Mouse (Mus musculus) lung, postnatal 25 days (tissue): ENCODE data around the gene Hdc.

Experiments used
- DNase-seq: peaks from one replicate; pipeline ENCODE4 v3.0.0; 2022; ENCODE audit warnings: low spot score

The Hdc gene

GRCm38 (mm10) chr2:126552357-126553290 is 66.5 kb downstream of the Hdc start, which contains the start of gene Slc27a2:
Slc27a2 (plus strand) TSS chr2:126552407.
- DNase-seq: no peak

DNA sequence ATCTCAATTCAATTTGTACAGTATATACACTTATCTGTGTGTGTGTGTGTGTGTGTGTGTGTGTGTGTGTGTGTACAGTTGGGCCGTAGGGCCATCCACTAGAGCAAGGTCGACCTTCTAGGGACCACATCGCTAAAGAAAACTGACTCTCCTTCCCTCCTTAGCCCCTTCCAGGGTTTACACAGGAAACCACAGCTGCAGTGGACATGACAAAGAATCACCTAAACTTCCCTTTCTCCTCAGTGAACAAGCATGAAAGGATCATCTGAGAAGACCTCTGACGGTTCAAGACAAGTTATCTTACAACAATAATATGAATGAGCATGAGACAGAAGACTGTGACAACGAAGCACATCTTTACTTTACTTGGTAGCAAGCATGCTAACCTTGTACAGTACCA is 67.2 kb downstream of the Hdc start:
- DNase-seq: no peak

GRCm38 (mm10) chr2:126551244-126551890 is 67.7 kb downstream of the Hdc start:
- no peak for DNase-seq

- DNase-seq: no peak
These were observed 69.4 kb downstream of the Hdc start for GRCm38 (mm10) chr2:126549681-126550080.

- no peak for DNase-seq
These were observed 72.7 kb downstream of the Hdc start for GRCm38 (mm10) chr2:126546392-126546791.

DNA sequence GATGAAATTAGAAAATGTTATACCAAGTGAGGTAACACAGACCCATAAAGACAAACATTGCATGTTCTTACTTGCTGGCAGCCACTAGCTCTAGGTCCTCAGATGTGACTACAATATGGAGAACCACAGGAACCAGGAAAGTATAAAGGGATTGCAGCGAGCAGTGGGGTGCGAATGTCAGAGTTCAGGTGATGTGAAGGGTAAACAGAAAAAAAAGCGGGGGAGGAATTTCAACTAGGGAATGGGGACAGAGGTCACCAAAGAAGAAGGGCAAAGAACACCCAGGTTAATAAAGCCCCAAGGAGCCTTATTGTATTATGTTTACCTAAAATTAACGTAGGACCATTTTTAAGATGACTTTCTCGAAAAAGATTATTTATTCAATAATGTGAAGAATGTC is 73.8 kb downstream of the Hdc start:
- DNase-seq: no peak
